Mouse (Mus musculus): ENCODE measurements around the gene Mroh2a.

Mroh2a gene

DNA sequence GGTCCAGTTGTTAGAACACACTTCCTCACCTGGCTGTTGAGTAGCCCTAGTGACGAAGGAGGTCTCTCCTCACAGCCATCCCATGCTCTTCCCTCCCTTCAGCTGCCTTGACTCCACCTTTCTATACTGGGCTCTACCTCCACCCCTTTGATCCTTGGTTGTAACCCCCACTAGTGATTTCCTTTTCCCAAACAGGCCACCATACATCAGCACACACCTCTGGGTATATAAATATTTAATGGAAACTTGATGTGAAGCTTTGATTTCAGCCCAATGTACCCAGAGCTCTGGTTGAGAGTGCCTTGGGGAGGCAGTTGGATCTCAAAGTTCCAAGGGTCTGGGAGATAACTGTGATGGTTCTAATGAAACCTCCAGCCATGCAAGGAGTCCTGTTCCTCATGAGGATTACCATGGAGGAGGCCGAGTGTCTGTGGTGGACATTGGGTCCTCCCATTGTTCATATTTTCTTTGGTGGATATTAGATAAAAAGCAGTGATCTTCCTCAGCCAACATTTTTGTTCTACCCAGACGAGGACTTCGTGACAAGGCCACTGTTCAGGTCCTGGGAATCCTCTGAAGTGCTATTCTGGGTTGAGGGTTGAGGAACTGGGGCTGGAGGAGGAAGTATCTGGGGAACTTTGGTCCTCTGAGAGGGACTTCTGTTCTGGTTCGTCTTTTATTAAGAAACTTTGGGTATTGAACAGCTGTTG is at the start of gene Mroh2a:
Mroh2a (plus strand) TSS at position 317 of the 710 bp plus-strand sequence.
- peak; percentile 4 for DNase-seq

DNA sequence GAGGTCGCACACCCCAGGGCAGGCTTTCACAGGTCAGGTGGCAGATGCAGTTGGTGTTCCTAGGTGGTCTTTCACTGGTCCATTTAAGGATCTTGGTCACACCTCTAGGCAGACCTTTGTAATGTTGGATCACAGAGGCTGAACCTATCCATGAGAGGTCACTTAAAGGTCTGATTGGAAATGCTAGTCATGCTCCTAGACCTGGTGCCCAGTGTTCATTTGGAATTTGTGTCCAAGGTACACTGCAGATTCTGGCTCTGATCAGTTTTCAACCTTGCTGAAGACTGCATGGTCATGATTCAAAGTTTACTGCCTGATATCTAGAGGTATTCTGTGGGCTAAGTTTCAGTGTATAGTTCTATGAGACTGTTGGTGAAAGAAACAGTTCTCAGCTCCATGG is 47.1 kb upstream of the Mroh2a start:
- DNase-seq, result no peak

DNA sequence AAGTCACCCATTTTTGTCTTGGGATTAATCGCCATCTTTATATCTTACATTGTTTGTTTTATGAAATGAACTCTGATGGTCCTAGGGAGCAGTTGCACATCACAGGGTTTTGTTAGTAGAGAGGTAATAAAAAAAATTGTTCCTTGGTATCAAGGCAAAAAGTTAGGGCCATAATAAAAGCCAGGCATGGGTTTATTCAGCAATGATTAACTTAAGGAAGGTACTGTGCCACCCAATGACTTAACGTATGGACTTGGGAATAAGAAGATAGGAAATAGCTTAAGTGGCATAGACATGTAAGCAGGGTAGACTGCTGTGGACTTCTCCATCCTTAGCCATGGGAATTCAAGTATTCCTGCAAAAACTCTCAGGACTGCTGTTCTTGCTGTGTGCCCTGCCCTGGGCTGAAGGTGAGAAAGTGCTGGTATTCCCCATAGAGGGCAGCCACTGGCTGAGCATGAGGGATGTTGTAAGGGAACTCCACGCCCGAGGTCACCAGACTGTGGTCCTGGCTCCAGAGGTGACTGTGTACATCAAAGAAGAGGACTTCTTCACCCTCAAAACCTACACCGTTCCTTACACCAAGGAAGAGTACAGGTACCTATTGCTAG is 40.4 kb upstream of the Mroh2a start:
- no peak for DNase-seq

DNA sequence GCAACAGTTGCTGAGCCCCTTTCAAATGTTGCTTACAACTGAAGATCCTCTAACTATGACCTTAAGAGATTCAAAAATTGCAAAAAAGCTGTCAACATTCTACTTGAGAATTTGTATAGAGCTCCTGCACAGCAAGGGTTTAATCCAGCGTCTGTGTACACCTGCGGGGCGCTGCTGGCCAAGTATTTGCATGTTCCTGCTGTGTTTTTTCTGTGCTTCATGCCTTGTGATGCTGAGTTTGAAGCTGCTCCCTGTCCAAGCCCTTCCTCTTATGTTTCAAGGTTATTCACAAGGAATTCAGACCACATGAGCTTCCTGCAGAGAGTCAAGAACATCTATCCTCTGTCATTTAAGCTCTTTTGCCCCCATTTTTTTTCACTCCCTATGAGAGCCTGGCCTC is 34.6 kb upstream of the Mroh2a start:
- no peak for DNase-seq

DNA sequence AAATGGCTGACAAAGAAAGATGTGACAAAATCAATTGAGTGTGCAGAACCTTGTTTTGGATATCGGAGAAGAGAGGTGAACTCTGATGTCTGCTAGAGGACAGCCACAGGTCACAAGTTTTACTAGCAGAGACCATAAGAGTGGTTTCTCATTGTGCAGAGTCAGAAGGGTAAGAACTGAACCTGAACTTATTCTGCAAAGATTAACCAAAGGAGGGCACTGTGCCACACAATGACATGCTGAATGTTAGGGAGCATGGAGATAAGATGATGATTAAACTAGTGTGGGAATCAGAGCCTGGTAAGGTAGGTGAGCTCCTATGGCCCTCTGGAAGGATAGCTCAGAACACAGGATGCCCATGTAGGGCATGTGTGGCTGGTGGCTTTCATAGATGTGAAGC is 31.1 kb upstream of the Mroh2a start:
- peak; percentile 81 for DNase-seq

DNA sequence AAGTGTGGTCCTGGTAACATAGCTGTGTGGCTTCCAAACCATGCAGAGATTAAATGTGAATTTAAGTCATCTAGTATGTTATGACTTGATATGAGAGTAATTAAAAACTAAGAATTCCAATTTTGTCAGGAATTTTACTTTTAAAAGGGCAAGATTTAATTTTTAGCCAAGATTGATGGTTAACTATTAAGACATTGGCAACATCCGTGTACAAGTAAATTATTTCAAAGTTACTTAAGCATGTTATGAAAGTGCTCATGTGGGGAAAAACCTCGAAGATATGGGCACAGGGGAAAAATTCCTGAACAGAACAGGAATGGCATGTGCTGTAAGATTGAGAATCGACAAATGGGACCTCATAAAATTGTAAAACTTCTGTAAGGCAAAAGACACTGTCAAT is 29.3 kb upstream of the Mroh2a start:
- no peak for DNase-seq

DNA sequence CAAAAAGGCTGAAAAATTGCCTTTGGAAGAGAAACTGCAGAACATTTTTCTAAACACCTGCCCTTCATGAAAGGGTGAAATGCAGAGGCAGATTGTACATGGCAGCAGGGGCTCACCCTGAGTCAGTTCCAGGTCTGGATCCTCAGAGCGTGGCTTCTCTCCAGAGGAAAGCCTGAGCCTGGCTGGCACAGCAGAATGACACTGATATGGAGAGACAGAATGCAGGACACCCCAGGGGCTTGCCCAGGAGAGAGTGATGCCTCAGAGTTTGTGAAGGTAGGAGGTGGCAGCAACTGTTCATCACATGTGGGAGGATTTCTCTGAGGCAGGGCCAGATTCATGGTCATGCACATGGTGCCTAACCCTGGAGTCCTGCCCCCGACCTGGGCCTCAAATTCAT is 26.8 kb upstream of the Mroh2a start:
- DNase-seq, result no peak

DNA sequence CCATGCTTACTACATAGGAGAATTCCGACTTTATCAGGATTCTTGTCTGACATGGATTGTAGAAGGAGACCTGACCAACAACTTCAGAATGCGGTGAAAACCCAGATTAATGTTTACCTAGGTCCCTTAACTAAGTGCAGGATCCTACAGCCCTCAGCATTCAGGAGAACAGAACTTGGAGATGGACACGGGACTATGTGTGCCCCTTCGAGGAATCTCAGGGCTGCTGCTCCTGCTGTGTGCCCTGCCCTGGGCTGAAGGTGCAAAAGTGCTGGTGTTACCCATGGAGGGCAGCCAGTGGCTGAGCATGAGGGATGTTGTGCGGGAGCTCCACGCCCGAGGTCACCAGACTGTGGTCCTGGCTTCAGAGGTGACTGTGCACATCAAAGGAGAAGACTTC is 26.3 kb upstream of the Mroh2a start, which contains the start of gene Ugt1a2:
Ugt1a2 (plus strand) TSS at position 146 of the 400 bp plus-strand sequence.
- peak; percentile 63 for DNase-seq

DNA sequence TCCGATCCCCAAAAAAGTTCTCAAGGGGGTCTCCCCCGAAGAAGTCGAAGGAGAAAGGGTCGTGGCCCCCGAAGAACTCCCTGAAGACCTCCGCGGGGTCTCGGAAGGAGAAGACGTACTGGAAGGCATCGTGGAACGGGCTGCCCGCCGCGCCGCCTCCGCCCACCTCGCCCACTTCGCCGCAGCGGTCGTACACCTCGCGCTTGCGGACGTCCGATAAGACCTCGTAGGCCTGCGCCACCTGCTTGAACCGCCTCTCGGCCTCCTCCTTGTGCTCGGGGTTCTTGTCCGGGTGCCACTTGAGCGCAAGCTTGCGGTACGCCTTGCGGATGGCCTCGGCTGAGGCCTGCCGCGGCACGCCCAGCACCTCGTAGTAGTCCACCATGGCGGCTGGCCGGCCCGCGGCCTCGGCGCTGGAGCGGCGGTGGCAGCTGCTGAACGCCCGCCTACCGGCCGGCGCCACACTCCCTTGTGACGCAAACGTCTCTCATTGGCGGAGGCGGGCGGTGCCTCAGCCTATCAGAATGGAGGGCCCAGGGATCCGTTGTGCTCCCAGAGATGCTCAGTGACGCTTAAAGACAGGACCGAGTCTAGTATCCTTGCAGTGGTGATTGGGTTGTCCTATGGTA is 21.4 kb upstream of the Mroh2a start, which contains the start of gene Dnajb3:
Dnajb3 (minus strand) TSS at position 489 of the 629 bp plus-strand sequence.
- peak; percentile 84 for DNase-seq

DNA sequence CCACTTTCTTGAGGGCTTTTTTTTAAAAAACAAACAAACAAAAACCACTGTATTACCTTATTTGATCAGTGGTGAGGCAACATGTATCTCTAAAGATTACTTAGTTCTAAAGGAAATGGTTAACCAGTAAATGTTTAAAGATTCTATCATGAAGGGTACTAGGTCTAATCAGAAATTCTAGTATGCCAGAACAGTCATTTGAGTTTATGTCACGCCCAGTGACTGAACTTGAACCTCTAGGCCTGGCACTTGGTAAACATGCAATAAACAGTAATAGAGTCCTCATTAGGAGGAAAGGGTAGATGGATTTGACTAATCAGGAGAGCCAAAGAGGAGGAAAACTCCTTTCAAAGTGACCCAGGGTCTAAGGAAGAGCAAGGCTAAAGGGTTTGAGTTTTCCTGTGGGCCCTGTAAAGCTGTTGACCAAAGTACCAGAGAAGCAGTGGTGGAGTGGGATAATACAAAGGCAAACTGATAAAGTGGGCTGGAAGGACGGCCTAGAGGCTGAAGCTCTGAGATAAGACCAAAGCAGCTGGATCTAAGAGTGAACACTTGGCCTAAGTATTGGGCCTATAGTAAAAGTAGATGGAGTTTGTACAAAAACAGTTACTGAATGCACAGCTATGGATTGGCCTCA is 19.8 kb upstream of the Mroh2a start:
- DNase-seq, result no peak

DNA sequence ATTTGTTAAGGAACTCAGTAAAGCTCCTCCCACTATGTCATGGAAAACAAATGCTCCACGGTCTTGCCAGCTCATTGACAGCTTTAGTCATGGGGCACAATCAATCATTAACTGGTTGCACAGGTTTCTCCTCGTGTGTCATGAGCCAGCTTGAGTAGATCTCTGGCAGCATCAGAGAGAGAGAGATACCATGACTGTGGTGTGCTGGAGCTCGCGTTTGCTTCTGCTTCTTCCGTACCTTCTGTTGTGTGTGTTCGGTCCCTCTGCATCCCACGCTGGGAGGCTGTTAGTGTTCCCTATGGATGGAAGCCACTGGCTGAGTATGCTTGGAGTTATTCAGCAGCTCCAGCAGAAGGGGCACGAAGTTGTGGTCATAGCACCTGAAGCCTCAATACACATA is 15.0 kb upstream of the Mroh2a start, which contains the start of gene Ugt1a1:
Ugt1a1 (plus strand) TSS at position 148 of the 400 bp plus-strand sequence.
- DNase-seq, result peak; percentile 38

DNA sequence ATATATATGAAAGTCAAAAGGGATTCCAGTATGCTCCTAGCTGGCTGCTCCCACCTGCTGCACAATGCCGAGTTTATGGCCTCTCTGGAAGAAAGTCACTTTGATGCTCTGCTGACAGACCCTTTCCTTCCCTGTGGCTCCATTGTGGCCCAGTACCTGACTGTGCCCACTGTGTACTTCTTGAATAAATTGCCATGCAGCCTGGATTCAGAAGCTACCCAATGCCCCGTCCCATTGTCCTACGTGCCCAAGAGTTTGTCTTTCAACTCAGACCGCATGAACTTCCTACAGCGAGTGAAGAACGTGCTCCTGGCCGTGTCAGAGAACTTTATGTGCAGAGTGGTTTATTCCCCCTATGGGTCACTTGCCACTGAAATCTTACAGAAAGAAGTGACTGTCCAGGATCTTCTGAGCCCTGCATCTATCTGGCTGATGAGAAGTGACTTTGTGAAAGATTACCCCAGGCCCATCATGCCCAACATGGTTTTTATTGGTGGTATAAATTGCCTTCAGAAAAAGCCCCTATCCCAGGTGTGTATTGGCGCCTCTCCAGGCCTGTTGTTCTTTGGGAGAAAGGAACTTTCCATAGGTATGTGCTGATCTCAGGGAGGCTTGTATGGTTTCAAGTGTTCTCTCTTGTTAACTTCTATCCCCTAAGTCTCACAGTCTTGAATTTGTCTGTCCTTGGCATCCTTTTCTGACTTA is 14.3 kb upstream of the Mroh2a start:
- no peak for DNase-seq

DNA sequence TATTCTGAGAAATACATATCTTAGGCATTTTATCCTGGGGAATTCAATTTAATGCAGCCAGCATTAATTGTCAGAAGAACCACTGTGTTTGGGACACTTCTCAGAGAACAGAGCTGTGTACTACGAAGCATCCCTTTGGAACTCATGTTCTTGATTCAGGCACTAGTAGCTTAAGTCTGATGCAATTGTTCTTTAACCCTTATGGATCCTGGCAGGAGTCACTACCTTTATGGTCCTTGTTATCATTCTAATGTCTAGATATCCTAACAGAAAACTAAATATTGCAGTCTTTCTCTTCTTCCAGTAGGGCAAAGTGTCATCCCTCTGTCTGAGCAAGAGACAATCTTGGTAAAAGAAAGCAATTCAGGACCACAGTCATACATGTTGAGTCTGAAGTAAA is 13.7 kb upstream of the Mroh2a start:
- DNase-seq, result no peak

DNA sequence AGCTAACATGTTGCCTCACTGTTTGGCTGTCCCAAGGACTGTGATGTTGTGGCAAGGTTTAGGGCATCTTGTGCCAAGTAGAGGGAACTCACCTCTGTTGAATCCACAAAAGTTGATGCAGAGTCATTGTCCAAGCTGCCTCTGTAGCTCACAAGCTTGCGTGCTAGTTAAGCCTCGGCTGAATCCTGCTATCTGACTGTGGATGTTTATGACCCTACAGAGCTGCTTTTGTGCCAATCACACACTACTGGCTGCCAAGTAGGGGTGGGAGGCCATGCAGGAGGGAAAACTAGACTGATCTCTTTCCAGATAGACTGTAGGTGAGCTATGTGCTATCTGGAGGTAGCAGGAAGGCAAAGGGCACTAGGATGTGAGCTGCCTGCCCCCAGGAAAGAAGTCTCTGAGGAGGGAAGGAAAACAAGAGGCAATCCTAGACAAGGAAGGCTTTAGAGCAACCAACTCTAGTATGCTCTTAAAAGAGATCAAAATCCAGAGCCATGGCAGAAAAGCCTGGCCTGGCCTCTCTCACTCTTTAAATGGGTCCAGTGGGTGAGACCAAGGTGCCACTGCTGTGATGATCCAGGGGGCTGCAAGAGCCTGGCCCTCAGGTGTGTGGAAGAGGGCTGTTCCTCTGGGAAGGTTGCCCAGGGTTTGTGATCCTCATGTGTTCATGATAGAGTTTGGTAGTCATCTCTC is 12.9 kb upstream of the Mroh2a start:
- DNase-seq, result peak; percentile 24

DNA sequence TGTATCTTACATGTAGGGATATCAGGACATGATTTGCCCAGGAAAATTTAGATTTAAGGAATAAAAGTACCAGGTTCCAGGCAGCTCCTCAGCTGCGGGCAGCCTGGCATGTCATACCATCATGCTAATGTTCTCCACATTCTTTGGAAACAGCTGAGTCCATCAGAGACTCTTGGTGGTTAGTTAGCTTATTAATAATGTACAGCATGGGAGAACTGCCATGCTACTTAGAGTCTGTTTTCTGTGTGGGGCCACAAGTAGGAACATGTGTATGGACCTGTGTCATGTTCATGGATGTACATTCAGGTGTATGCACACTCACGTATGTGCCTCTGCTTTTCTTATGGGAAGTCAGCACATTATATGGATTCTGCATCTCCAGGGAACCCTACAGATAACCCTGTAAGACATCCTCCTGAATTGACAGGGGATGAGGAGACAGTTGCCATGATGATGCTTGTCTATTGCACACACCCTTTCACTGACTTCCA is 12.3 kb upstream of the Mroh2a start:
- DNase-seq, result no peak

DNA sequence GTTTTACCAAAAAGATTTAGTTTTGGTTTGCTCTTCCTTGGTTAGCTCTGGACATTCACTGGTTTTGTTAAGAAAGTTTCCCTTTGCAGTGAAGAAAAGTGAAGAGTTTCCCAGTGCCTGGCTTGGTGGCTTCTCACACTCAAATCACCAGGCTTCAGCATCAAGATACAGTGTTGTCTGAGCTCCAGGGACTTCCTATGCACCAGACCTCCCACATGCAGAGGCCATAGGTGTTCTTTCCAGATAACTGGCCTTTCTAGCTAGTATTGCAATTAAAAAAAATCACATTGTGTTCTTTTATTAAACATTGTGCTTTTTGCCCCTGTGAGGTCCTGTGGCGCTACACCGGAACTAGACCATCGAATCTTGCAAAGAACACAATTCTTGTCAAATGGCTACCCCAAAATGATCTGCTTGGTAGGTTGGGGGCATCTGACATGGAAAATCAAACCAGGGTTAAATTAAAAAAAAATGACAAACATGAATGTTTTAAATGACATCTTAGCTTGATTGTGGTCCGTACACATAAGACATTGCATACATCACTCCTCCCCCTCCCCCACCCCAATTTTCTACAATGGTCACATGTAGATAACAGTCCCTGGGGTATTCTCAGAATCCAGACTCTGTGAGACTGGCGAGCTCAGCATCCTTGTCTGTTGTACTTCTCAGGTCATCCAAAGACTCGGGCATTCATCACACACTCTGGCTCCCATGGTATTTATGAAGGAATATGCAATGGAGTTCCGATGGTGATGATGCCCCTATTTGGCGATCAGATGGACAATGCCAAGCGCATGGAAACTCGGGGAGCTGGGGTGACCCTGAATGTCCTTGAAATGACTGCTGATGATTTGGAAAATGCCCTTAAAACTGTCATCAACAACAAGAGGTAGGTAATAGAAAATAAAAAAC is 11.1 kb upstream of the Mroh2a start:
- no peak for DNase-seq

DNA sequence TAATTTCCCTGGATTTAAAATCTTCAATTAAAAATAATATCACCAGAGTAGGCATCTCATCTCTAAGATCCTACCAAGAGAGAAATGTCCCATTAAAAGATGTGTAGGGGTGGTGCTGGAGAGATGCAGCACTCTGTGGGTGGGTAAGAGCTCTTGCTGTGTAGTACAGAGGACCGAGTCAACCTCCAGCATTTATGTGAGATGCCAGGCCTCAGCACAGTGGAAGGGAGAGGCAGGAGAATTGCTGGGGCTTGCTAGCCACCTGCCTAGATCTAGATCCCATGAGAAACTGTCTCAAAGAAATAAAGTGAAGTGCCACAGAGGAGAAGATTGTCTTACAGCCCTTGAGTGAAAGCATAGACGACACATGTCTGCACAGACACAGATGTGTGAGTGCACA is 10.2 kb upstream of the Mroh2a start:
- peak; percentile 4 for DNase-seq

DNA sequence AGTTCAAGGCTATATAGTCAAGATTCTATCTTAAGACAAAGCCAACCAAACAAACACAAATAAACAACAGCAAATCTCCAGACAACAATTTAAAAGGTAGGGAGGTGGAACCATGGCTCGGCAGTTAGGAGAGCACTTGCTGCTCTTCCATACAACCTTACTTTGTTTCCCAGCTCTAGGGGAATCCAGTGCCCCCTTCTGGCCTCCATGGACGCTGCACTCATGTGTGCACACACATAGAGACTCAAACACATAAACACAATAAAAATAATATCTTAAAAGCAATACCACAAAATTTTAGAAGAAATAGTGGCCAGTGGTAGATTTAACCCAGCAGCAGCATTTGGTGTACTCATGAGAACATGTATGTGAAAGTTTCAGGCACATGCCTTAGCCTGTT is 9.6 kb upstream of the Mroh2a start:
- peak; percentile 26 for DNase-seq

DNA sequence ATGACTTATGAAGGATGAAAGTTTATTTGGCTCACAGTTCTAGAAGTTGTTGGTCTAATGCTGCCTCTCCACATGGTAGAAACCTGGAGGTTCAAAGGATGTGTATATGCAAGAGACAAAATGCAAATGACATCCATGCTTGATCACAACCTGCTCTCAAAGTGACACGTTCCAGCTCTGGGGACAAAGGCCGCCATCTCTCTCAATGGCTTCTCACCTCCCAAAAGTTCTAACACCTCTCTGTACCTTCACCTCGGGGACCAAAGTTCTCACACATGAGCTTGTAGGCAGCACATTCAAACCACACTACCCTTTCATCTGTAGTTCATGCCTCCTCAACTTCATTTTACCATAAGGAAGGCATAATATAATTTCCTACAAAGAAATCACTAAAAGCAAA is 9.2 kb upstream of the Mroh2a start:
- DNase-seq, result no peak

DNA sequence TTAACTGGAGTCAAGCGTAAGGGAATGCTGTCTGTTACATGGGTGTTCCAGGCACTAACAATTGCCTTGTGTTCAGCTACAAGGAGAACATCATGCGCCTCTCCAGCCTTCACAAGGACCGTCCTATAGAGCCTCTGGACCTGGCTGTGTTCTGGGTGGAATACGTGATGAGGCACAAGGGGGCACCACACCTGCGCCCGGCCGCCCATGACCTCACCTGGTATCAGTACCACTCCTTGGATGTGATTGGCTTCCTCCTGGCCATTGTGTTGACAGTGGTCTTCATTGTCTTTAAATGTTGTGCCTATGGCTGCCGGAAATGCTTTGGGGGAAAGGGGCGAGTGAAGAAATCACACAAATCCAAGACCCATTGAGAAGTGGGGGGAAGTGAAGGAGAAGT is 8.7 kb upstream of the Mroh2a start:
- DNase-seq, result no peak

DNA sequence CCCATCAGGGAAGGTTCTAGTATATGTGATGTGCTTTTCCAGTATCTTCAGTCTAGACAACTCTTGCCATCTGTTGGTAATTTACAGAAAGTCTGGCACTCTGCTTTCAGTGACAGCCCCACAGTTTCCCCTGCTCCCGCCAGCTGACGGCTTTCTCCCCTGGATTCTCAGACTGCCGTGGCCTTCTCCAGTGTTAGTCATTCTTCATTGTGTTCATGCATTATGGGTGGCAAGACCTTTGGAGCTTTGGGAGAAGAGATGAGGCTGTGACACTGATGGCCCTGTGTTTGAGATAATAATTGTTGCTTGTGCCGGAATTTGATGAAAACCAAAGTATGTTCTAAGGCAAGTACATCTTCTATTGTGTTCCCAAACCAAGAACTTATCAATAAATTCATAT is 8.2 kb upstream of the Mroh2a start:
- DNase-seq, result no peak
